Mouse (Mus musculus) limb, embryonic 14.5 days (tissue): ENCODE data around the gene Rom1. TPM values are rescaled to one million over a fixed set of nuclear protein-coding genes. Genes with fewer than 3 reads are reported as not detected.
A peak's percentile ranks its signal among the peaks of the same experiment; 100 is the strongest.

ENCODE experiments used
- ATAC-seq: fragments of 200-750 bp; cut with Nextera tagmentation; 2 replicates; pipeline ENCODE4 v1.8.0; 2017; ENCODE audit warnings: low read depth, moderate number of reproducible peaks, moderate TSS enrichment; ENCODE audit not compliant: low FRiP score
- DNase-seq: peaks from one replicate; pipeline ENCODE4 v3.0.0-alpha.2; 2015; ENCODE audit warnings: low spot score
- H3K27ac ChIP-seq: fragments of 300-500 bp; sonication (generic); replicated peaks from 2 replicates; pipeline ENCODE4 v1.5.1; 2014; ENCODE audit warnings: low read depth, mild to moderate bottlenecking, low read length, moderate library complexity, mixed read lengths
- H3K27me3 ChIP-seq: fragments of 300-500 bp; sonication (generic); 2 replicates; pipeline ENCODE4 v1.6.1; 2014; ENCODE audit warnings: low read length, mixed read lengths; ENCODE audit not compliant: control insufficient read depth, insufficient read depth
- H3K36me3 ChIP-seq: fragments of 300-500 bp; sonication (generic); 2 replicates; pipeline ENCODE4 v1.6.1; 2014; ENCODE audit warnings: mild to moderate bottlenecking, low read length, moderate library complexity, mixed read lengths; ENCODE audit not compliant: control insufficient read depth, insufficient read depth
- H3K4me1 ChIP-seq: fragments of 300-500 bp; sonication (generic); 2 replicates; pipeline ENCODE4 v1.6.1; 2014; ENCODE audit warnings: antibody characterized with exemption, low read length, mixed read lengths; ENCODE audit not compliant: control insufficient read depth, insufficient read depth
- H3K4me2 ChIP-seq: fragments of 300-500 bp; sonication (generic); replicated peaks from 2 replicates; pipeline ENCODE4 v1.6.1; 2014; ENCODE audit warnings: low read depth, mild to moderate bottlenecking, low read length, moderate library complexity; ENCODE audit not compliant: severe bottlenecking
- H3K4me3 ChIP-seq: fragments of 300-500 bp; sonication (generic); replicated peaks from 2 replicates; pipeline ENCODE4 v1.5.1; 2014; ENCODE audit warnings: low read length
- H3K9ac ChIP-seq: fragments of 300-500 bp; sonication (generic); 2 replicates; pipeline ENCODE4 v1.6.1; 2014; ENCODE audit warnings: mild to moderate bottlenecking, low read depth, low read length, moderate library complexity; ENCODE audit not compliant: severe bottlenecking
- H3K9me3 ChIP-seq: fragments of 300-500 bp; sonication (generic); 2 replicates; pipeline ENCODE4 v1.6.1; 2016; ENCODE audit warnings: low read length; ENCODE audit not compliant: control insufficient read depth
- POLR2A ChIP-seq: fragments of 200-500 bp; IDR thresholded peaks from 2 replicates; pipeline ENCODE4 v1.8.0; 2012; ENCODE audit warnings: inconsistent platforms, mild to moderate bottlenecking, moderate library complexity, borderline replicate concordance; ENCODE audit not compliant: insufficient read depth, insufficient read length; ENCODE audit errors: extremely low read depth
- WGBS: fragments of 180-500 bp; shearing (Covaris S2); extraction: QIAGEN DNeasy Blood & Tissue Kit; methylation state at CpG from one replicate; pipeline ENCODE4 v1.1.7; 2014; 5-methylcytosine and 5-hydroxymethylcytosine counted together
- polyA plus RNA-seq, 2 experiments: library from polyadenylated mRNA; depleted of rRNA in 1 of 2; stranded (reverse) in 1 of 2; unstranded in 1 of 2; fragments of >200 nt; fragmentation: Nextera tagmentation in 1 of 2; extraction: Ambion mirVana in 1 of 2; gene quantifications; 2 replicates each; pipeline versions ENCODE4 v1.2.1 to v1.2.3; 2012 to 2014

Rom1 gene
- polyA plus RNA-seq, 2 experiments, result 2.0 to 5.2 TPM

- Histone ChIP-seq H3K27ac (peak overlapping the region; percentile 86), H3K9me3 (no peaks in the 10 kb centered on the region), H3K4me1 (peaks cover 13% of the 10 kb centered on the region), H3K9ac (peak overlapping the region; percentile 77), H3K4me2 (peak overlapping the region; percentile 91), H3K4me3 (peak overlapping the region; percentile 79), H3K27me3 (no peaks in the 10 kb centered on the region), H3K36me3 (peaks cover 29% of the 10 kb centered on the region)
- DNase-seq, result peak; percentile 68
- under 1% methylated on average over 6 of the region's 6 CpGs for WGBS
- no peak for TF ChIP-seq POLR2A
- ATAC-seq, result no peak
Observed at GRCm38 (mm10) chr19:8920836-8921291, 8.3 kb downstream of the Rom1 start.

GRCm38 (mm10) chr19:8920073-8920736 is 9.0 kb downstream of the Rom1 start, which contains the start of gene B3gat3:
Gene B3gat3, plus strand, starts transcription at chr19:8920374.
- H3K4me1 ChIP-seq, result peaks cover 13% of the 10 kb centered on the region
- peak within 1 kb of the TSS; percentile 77 for H3K9ac ChIP-seq
- peak; percentile 97 for ATAC-seq
- H3K4me2 ChIP-seq, result peak within 1 kb of the TSS; percentile 91
- no peaks in the 10 kb centered on the region for H3K27me3 ChIP-seq
- DNase-seq, result peak; percentile 93
- H3K4me3 ChIP-seq, result peak within 1 kb of the TSS; percentile 79
- H3K27ac ChIP-seq, result peak within 1 kb of the TSS; percentile 86
- H3K36me3 ChIP-seq, result peaks cover 29% of the 10 kb centered on the region
- H3K9me3 ChIP-seq, result no peaks in the 10 kb centered on the region
- TF ChIP-seq POLR2A, result peak; percentile 57; the same call in 1 of the 2 replicates
- 4% methylated on average over 30 of the region's 50 CpGs for whole genome bisulfite sequencing

GRCm38 (mm10) chr19:8919684-8920072 is 9.5 kb downstream of the Rom1 start:
- H3K4me1 ChIP-seq, result peaks cover 13% of the 10 kb centered on the region
- no peaks in the 10 kb centered on the region for H3K27me3 ChIP-seq
- peak overlapping the region; percentile 77; the same call in 1 of the 2 replicates for H3K9ac ChIP-seq
- ATAC-seq, result no peak
- no peaks in the 10 kb centered on the region for H3K9me3 ChIP-seq
- TF ChIP-seq POLR2A, result no peak
- peak overlapping the region; percentile 91 for H3K4me2 ChIP-seq
- peak overlapping the region; percentile 86 for H3K27ac ChIP-seq
- 72% methylated on average over 6 of the region's 6 CpGs for WGBS
- H3K4me3 ChIP-seq, result peak overlapping the region; percentile 79
- no peak for DNase-seq
- peaks cover 32% of the 10 kb centered on the region for H3K36me3 ChIP-seq

- no peak for DNase-seq
- WGBS, result 91% methylated on average over 3 of the region's 3 CpGs
- Histone ChIP-seq H3K36me3 (peaks cover 39% of the 10 kb centered on the region), H3K4me3 (no peak overlapping the region), H3K9me3 (no peaks in the 10 kb centered on the region), H3K27ac (no peak overlapping the region), H3K4me2 (no peak overlapping the region), H3K27me3 (no peaks in the 10 kb centered on the region), H3K4me1 (peaks cover 13% of the 10 kb centered on the region), H3K9ac (no peak overlapping the region)
- no peak for ATAC-seq
- TF ChIP-seq POLR2A, result no peak
Observed at GRCm38 (mm10) chr19:8919000-8919399, 10.2 kb downstream of the Rom1 start.

- Histone ChIP-seq H3K4me1 (no peaks in the 10 kb centered on the region), H3K4me2 (no peak overlapping the region), H3K4me3 (no peak overlapping the region), H3K9me3 (no peaks in the 10 kb centered on the region), H3K9ac (no peak overlapping the region), H3K27ac (no peak overlapping the region), H3K27me3 (no peaks in the 10 kb centered on the region), H3K36me3 (peaks cover 83% of the 10 kb centered on the region)
- WGBS, result 93% methylated on average over 3 of the region's 3 CpGs
- DNase-seq, result no peak
- TF ChIP-seq POLR2A, result no peak
- ATAC-seq, result no peak
Observed at GRCm38 (mm10) chr19:8914212-8914611, 14.9 kb downstream of the Rom1 start.
